In genomic region chr5:30552006-30552405, GRCm38 (mm10) we compare ENCODE assay signal across 29 mouse cellular contexts. TPM values are rescaled to one million over a fixed set of nuclear protein-coding genes. Genes with fewer than 3 reads are reported as not detected.
"Had no signal": no experiment of that assay in that cellular context is flagged by ENCODE, and none has a peak within 500 bp of the region (broad histone marks: within the 10 kb centered on the region; RNA-seq: fewer than 3 reads in every experiment).

No protein-coding gene starts in this region.

- ATAC-seq: liver, postnatal 0 days; midbrain, embryonic 15.5 days had no signal

- H3K27me3 ChIP-seq: kidney, embryonic 15.5 days; limb, embryonic 15.5 days; midbrain, embryonic 12.5 days; midbrain, embryonic 15.5 days; neural tube, embryonic 12.5 days; neural tube, embryonic 15.5 days had no signal

- H3K36me3 ChIP-seq: kidney, embryonic 15.5 days; limb, embryonic 12.5 days; limb, embryonic 15.5 days; midbrain, embryonic 12.5 days; midbrain, embryonic 15.5 days; neural tube, embryonic 12.5 days; neural tube, embryonic 15.5 days had no signal

- H3K9ac ChIP-seq: kidney, embryonic 15.5 days; limb, embryonic 12.5 days; limb, embryonic 15.5 days; liver, embryonic 14.5 days; liver, postnatal 0 days; midbrain, embryonic 12.5 days; midbrain, embryonic 15.5 days; neural tube, embryonic 12.5 days; neural tube, embryonic 15.5 days had no signal

- H3K4me1 ChIP-seq: kidney, embryonic 15.5 days; midbrain, embryonic 15.5 days; neural tube, embryonic 12.5 days had no signal

- DNase-seq: kidney, adult 11 months; kidney, adult 8-10 months; kidney, postnatal 10 days; kidney, postnatal 36 days; left cerebral cortex, postnatal 4 days; liver, postnatal 0 days; right cerebral cortex, adult 18-20 months; right cerebral cortex, postnatal 14 days; right cerebral cortex, postnatal 4 days; thymus, adult 2 months; thymus, postnatal 14 days; thymus, postnatal 4 days had no signal

- H3K4me3 ChIP-seq: kidney, embryonic 15.5 days; limb, embryonic 12.5 days; limb, embryonic 15.5 days; midbrain, embryonic 12.5 days; midbrain, embryonic 15.5 days; neural tube, embryonic 12.5 days; neural tube, embryonic 15.5 days had no signal

- H3K9me3 ChIP-seq: kidney, embryonic 15.5 days; limb, embryonic 12.5 days; limb, embryonic 15.5 days; midbrain, embryonic 12.5 days; midbrain, embryonic 15.5 days; neural tube, embryonic 12.5 days; neural tube, embryonic 15.5 days had no signal

- H3K27ac ChIP-seq: kidney, embryonic 15.5 days; limb, embryonic 12.5 days; limb, embryonic 15.5 days; liver, embryonic 14.5 days; midbrain, embryonic 12.5 days; midbrain, embryonic 15.5 days; neural tube, embryonic 12.5 days; neural tube, embryonic 15.5 days; stomach, postnatal 0 days had no signal

- H3K4me2 ChIP-seq: kidney, embryonic 15.5 days; limb, embryonic 12.5 days; limb, embryonic 15.5 days; liver, embryonic 11.5 days; midbrain, embryonic 12.5 days; midbrain, embryonic 15.5 days; neural tube, embryonic 12.5 days; neural tube, embryonic 15.5 days had no signal

RNA-seq across cellular contexts. Expression of gene Cib4, which starts 6.4 kb away (rescaled TPM):
- total RNA-seq: layer of hippocampus, adult 8-10 months; layer of hippocampus, postnatal 10 days; left cerebral cortex, adult 8-10 months; left cerebral cortex, postnatal 14 days; left cerebral cortex, postnatal 4 days; megakaryocyte progenitor cell, adult 5-6 weeks; megakaryocyte-erythroid progenitor cell, adult 5-6 weeks had no signal
- polyA plus RNA-seq: kidney, embryonic 15.5 days; limb, embryonic 12.5 days; limb, embryonic 15.5 days; liver, embryonic 11.5 days; liver, embryonic 14.5 days; liver, postnatal 0 days; midbrain, embryonic 12.5 days; midbrain, embryonic 15.5 days; neural tube, embryonic 12.5 days; neural tube, embryonic 15.5 days; stomach, embryonic 14.5 days; thymus, adult 2 months had no signal

RNA-seq across cellular contexts. Expression of gene Kcnk3, which starts 36.0 kb away (rescaled TPM):
- total RNA-seq: megakaryocyte progenitor cell, adult 5-6 weeks; megakaryocyte-erythroid progenitor cell, adult 5-6 weeks had no signal
